Mouse (Mus musculus) monocyte, adult 59 days (primary cell): Measurements from ENCODE around the gene St5. TPM values are rescaled to one million over a fixed set of nuclear protein-coding genes. Genes with fewer than 3 reads are reported as not detected.

Source experiments
- total RNA-seq, 2 experiments: library from RNA; stranded (reverse); gene quantifications; one replicate each; pipeline ENCODE4 v1.2.4; 2023

St5 gene
- total RNA-seq: 1 to 10 TPM; 1.2 to 3.4 TPM

DNA sequence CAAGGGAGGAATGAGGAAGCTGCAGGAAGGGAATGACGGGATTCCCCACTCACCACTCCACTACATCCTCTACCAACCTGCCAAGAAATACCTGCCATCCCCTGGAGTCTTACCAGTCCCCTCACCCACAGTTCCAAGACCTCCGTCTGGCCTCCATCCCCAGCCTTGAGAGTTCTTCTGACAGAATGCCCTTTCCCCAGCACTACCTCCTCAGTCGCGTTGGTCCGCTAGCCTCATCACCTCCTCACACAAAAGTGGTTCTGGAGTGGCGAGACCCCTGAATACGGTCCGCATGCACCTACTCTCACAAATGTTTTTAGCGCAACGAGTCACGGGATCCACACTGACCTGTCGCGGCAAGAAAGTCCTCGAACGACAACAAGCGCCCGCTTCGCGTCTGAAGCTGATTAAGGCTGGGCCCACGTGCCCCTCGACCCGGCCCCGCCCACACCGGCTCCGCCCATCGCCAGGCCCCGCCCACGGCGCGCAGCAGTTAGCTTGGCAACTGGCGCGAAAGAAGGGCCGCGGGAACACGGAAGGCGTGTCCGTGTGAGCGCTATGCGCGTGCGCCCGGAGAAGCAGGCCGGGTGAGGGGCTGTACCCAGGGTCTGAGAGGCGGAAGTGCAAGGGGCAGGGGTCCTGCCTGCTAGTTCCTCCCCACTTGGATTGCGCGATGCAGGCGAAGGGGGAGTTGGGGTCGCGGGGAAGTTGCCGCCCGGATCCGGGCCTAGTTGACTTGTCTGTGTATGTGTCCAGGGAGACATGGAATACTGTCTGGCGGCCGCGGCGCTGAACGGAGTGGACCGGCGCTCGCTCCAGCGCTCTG lies at the start of gene St5, which contains the start of gene Akip1:
Gene St5, minus strand, starts transcription at position 416 of the 826 bp plus-strand sequence.
Gene Akip1, plus strand, starts transcription at position 501 of the 826 bp plus-strand sequence.

GRCm38 (mm10) chr7:109752008-109752925 lies 48.9 kb upstream of the St5 start, which contains the start of gene Tmem9b:
Gene Tmem9b, minus strand, starts transcription at chr7:109752875.

DNA sequence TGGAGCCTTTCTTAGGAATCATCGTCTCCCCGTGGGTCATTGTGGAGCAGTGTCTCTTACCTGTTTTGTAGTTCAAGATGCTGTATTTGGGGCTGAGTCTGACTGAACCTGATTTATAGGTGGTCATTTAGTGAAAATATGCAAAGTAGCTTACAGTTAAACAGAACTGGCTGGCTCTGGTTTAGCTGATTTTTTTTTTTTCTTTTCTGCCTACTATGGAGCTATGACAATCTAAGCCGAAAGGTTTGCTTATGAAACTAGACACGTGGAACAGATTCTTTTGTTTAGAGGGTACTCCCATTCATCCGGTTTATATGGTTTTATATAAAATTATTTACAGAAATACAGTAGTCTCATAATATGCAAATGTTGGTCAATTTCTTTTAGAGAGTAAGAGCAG lies 28.2 kb upstream of the St5 start, which contains the start of gene Ascl3:
Gene Ascl3, minus strand, starts transcription at position 101 of the 400 bp plus-strand sequence.

DNA sequence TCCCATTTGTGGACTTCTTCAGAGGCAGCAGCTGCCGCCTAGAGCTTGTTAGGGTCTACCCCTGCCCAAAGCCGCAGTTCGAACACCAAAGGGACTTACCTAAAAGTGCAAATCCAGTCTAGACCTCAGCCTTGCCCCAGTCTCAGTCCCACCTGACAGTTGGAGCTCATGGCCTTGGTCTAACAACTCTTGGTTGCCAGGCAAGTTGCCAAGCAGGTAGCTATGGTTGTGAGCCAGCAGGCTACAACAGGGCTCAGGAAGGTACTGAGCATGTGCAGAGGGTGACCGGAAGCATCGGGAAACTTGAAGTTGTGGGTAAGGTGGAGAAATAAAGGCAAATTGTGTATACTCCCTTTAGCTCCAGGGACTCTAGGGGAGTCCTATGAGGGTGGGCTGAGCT lies 20.3 kb upstream of the St5 start, which contains the start of gene BC051019:
Gene BC051019, minus strand, starts transcription at position 154 of the 400 bp plus-strand sequence.

GRCm38 (mm10) chr7:109518838-109519696 lies 184.3 kb downstream of the St5 start, which contains the start of gene Rpl27a:
Gene Rpl27a, plus strand, starts transcription at chr7:109519147.

GRCm38 (mm10) chr7:109508034-109508433 lies 195.4 kb downstream of the St5 start, which contains the start of gene Trim66:
Gene Trim66, minus strand, starts transcription at chr7:109508134.

Other genes starting within 250 kb of the St5 start
- gene Trim66, start 195.5 kb downstream of the St5 start, total RNA-seq: under 1 TPM; 0.18 to 0.24 TPM
- 100 to 1,000 TPM; 343 to 461 TPM for gene Rpl27a, start 184.5 kb downstream of the St5 start, total RNA-seq
- gene Akip1, start 85 bp upstream of the St5 start, total RNA-seq: 1 to 10 TPM; 8.1 to 8.2 TPM
- gene BC051019, start 20.2 kb upstream of the St5 start, total RNA-seq: not detected
- gene Ascl3, start 28.1 kb upstream of the St5 start, total RNA-seq: not detected
- gene Tmem9b, start 49.3 kb upstream of the St5 start, total RNA-seq: 10 to 100 TPM; 42.0 to 43.3 TPM
- not detected for gene Nrip3, start 78.4 kb upstream of the St5 start, total RNA-seq
- not detected for gene Scube2, start 162.1 kb upstream of the St5 start, total RNA-seq